Mouse (Mus musculus): ENCODE measurements around the gene Trpt1. TPM values are rescaled to one million over a fixed set of nuclear protein-coding genes. Genes with fewer than 3 reads are reported as not detected.
A peak's percentile ranks its signal among the peaks of the same experiment; 100 is the strongest.
"Not testable (repeated sequence)": the region's sequence is repeated elsewhere in the genome, so short reads cannot be mapped to it uniquely, and the experiment has no call there.

The Trpt1 gene
- polyA plus RNA-seq, 1 experiment from 2014 or later, result 10.1 TPM

DNA sequence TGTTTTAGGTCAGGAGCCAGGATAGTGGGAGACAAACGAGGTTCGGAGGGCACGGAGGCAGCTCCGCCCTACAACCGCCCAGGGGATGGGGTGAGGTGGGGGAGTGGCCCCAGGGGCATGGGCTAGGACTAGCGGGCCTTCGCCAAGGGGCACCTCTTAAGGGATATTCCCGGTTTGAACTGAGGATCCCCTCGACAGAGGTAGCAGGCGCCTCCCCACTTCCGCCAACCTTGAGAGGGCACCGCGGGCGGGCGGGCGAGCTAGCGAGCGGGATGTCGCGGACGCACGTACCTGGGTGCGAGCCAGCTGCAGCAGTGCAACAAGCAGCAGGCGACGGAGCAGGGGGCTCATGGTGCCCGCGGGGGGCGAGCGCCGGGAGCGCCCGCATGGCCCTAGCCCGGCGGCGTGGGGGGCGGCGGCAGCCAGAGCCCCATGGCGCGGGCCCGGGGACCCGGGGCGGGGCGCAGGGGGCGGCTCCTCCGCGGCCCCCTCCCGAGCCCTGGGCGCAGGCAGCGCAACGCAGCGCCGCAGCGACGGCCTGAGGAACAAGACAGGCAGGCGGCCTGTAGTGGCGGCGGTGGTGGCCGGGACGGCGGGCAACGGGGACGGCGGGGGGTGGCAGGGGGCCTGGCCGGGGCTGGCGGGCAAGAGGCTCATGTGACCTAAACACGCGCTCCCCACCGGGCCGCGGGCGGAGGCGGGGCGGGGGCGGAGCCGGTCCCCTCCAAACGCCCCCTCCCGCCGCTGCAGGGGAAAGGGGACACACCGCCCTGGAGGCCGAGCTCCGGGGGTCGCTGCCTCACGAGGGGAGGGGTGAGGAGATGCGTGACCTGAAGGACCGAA is 8.6 kb upstream of the Trpt1 start, which contains the start of gene Vegfb:
Vegfb (minus strand) TSS at position 591 of the 843 bp plus-strand sequence.
- DNase-seq (ENCODE audit: low spot score) (peak; percentile 71), ATAC-seq (ENCODE audit: low read depth) (peak; percentile 47)
- H3K27me3 ChIP-seq (replicated peaks; ENCODE audit: control insufficient read depth, insufficient read depth, low read length), result no peaks in the 10 kb centered on the region
- no peaks in the 10 kb centered on the region for H3K9me3 ChIP-seq (ENCODE audit: control insufficient read depth, low read length)
- H3K9ac ChIP-seq (ENCODE audit: low read depth, low read length), result peak within 1 kb of the TSS; percentile 92
- H3K4me2 ChIP-seq (ENCODE audit: low read depth, low read length), result peak within 1 kb of the TSS; percentile 85
- WGBS, result 0% methylated on average over 19 of the region's 85 CpGs
- peak within 1 kb of the TSS; percentile 89 for H3K4me3 ChIP-seq (ENCODE audit: low read depth, low read length)
- H3K27ac ChIP-seq (replicated peaks; ENCODE audit: low read depth, low read length), result peak within 1 kb of the TSS; percentile 85
- peaks cover 31% of the 10 kb centered on the region for H3K36me3 ChIP-seq (ENCODE audit: control insufficient read depth, insufficient read depth, low read length)
- peaks cover 14% of the 10 kb centered on the region for H3K4me1 ChIP-seq (ENCODE audit: control insufficient read depth, insufficient read depth, low read length)

GRCm38 (mm10) chr19:6987904-6988285 is 8.0 kb upstream of the Trpt1 start:
- WGBS, result 5% methylated on average over 8 of the region's 8 CpGs
- DNase-seq (ENCODE audit: low spot score), result no peak
- Histone ChIP-seq H3K4me3 (ENCODE audit: low read depth, low read length) (peak overlapping the region; percentile 89), H3K36me3 (ENCODE audit: control insufficient read depth, insufficient read depth, low read length) (peaks cover 25% of the 10 kb centered on the region), H3K9me3 (ENCODE audit: control insufficient read depth, low read length) (no peaks in the 10 kb centered on the region), H3K27me3 (replicated peaks; ENCODE audit: control insufficient read depth, insufficient read depth, low read length) (no peaks in the 10 kb centered on the region), H3K4me1 (ENCODE audit: control insufficient read depth, insufficient read depth, low read length) (peaks cover 16% of the 10 kb centered on the region), H3K27ac (replicated peaks; ENCODE audit: low read depth, low read length) (peak overlapping the region; percentile 16; the same call in 1 of the 2 replicates), H3K9ac (ENCODE audit: low read depth, low read length) (peak overlapping the region; percentile 92), H3K4me2 (ENCODE audit: low read depth, low read length) (peak overlapping the region; percentile 85)
- no peak for ATAC-seq (ENCODE audit: low read depth)

DNA sequence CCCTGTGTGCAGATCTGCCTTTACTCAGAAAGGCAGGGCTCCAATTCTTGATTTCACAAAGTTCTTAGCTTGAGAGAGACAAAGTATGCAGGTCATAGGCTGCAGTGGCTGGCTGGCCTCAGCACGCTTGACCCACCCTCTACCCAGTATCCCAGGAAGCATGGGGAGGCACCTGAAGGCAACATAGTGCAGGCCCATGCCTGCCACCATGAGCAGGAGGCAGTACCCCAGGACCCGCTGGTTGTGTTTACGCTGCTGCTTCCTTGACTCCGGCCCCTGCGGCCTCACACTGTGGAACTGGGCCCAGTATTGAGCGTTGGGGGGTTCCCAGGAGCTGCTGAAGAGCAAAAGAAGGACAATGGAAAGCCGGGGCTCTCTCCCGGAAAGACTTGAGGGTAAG is 6.7 kb upstream of the Trpt1 start:
- H3K9ac ChIP-seq (ENCODE audit: low read depth, low read length), result no peak overlapping the region
- H3K4me3 ChIP-seq (ENCODE audit: low read depth, low read length), result no peak overlapping the region
- no peaks in the 10 kb centered on the region for H3K9me3 ChIP-seq (ENCODE audit: control insufficient read depth, low read length)
- H3K4me2 ChIP-seq (ENCODE audit: low read depth, low read length), result no peak overlapping the region
- H3K36me3 ChIP-seq (ENCODE audit: control insufficient read depth, insufficient read depth, low read length), result peaks cover 13% of the 10 kb centered on the region
- H3K27ac ChIP-seq (replicated peaks; ENCODE audit: low read depth, low read length), result no peak overlapping the region
- 87% methylated on average over 8 of the region's 8 CpGs for WGBS
- H3K4me1 ChIP-seq (ENCODE audit: control insufficient read depth, insufficient read depth, low read length), result peaks cover 21% of the 10 kb centered on the region
- H3K27me3 ChIP-seq (replicated peaks; ENCODE audit: control insufficient read depth, insufficient read depth, low read length), result no peaks in the 10 kb centered on the region
- DNase-seq (ENCODE audit: low spot score), result no peak
- ATAC-seq (ENCODE audit: low read depth), result no peak

GRCm38 (mm10) chr19:6990712-6991111 is 5.2 kb upstream of the Trpt1 start:
- WGBS, result 82% methylated on average over 6 of the region's 6 CpGs
- no peaks in the 10 kb centered on the region for H3K9me3 ChIP-seq (ENCODE audit: control insufficient read depth, low read length)
- 0 out of 2 replicates have a peak, but pooled peaks cover 2% of the 10 kb centered on the region for H3K36me3 ChIP-seq (ENCODE audit: control insufficient read depth, insufficient read depth, low read length)
- H3K27me3 ChIP-seq (replicated peaks; ENCODE audit: control insufficient read depth, insufficient read depth, low read length), result no peaks in the 10 kb centered on the region
- ATAC-seq (ENCODE audit: low read depth) (no peak), DNase-seq (ENCODE audit: low spot score) (no peak)
- H3K27ac ChIP-seq (replicated peaks; ENCODE audit: low read depth, low read length), result no peak overlapping the region
- peaks cover 30% of the 10 kb centered on the region for H3K4me1 ChIP-seq (ENCODE audit: control insufficient read depth, insufficient read depth, low read length)
- no peak overlapping the region for H3K4me2 ChIP-seq (ENCODE audit: low read depth, low read length)
- H3K9ac ChIP-seq (ENCODE audit: low read depth, low read length), result no peak overlapping the region
- H3K4me3 ChIP-seq (ENCODE audit: low read depth, low read length), result no peak overlapping the region

DNA sequence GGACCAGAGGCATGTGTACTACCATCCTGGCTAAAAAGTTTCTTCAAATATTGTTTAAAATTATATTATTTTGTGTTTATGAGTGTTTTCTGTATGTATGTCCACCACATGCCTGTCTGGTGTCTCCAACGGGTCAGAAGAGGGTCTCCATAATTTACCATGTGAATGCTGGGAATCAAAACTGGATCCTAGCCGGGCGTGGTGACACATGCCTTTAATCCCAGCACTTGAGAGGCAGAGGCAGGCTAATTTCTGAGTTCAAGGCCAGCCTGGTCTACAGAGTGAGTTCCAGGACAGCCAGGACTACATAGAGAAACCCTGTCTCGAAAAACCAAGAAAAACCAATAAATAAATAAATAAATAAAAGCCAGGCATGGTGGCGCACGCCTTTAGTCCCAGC is 4.8 kb upstream of the Trpt1 start:
- H3K9me3 ChIP-seq (ENCODE audit: control insufficient read depth, low read length); ATAC-seq (ENCODE audit: low read depth); DNase-seq (ENCODE audit: low spot score); H3K27ac ChIP-seq (replicated peaks; ENCODE audit: low read depth, low read length); H3K27me3 ChIP-seq (replicated peaks; ENCODE audit: control insufficient read depth, insufficient read depth, low read length); H3K36me3 ChIP-seq (ENCODE audit: control insufficient read depth, insufficient read depth, low read length); H3K4me3 ChIP-seq (ENCODE audit: low read depth, low read length); H3K4me2 ChIP-seq (ENCODE audit: low read depth, low read length); H3K9ac ChIP-seq (ENCODE audit: low read depth, low read length): not testable (repeated sequence)
- WGBS, result 90% methylated on average over 6 of the region's 6 CpGs
- H3K4me1 ChIP-seq (ENCODE audit: control insufficient read depth, insufficient read depth, low read length), result peaks cover 28% of the 10 kb centered on the region

- peak within 1 kb of the TSS; percentile 65 for H3K9ac ChIP-seq (ENCODE audit: low read depth, low read length)
- H3K27ac ChIP-seq (replicated peaks; ENCODE audit: low read depth, low read length), result peak within 1 kb of the TSS; percentile 61
- peaks cover 29% of the 10 kb centered on the region for H3K4me1 ChIP-seq (ENCODE audit: control insufficient read depth, insufficient read depth, low read length)
- no peaks in the 10 kb centered on the region for H3K27me3 ChIP-seq (replicated peaks; ENCODE audit: control insufficient read depth, insufficient read depth, low read length)
- H3K4me3 ChIP-seq (ENCODE audit: low read depth, low read length), result peak within 1 kb of the TSS; percentile 55
- 2% methylated on average over 29 of the region's 37 CpGs for WGBS
- DNase-seq (ENCODE audit: low spot score) (peak; percentile 99), ATAC-seq (ENCODE audit: low read depth) (peak; percentile 96)
- no peaks in the 10 kb centered on the region for H3K36me3 ChIP-seq (ENCODE audit: control insufficient read depth, insufficient read depth, low read length)
- peak within 1 kb of the TSS; percentile 98 for H3K4me2 ChIP-seq (ENCODE audit: low read depth, low read length)
- H3K9me3 ChIP-seq (ENCODE audit: control insufficient read depth, low read length), result no peaks in the 10 kb centered on the region
Measured at GRCm38 (mm10) chr19:6992011-6992858, 3.7 kb upstream of the Trpt1 start, which contains the start of gene Dnajc4. TSS of gene Dnajc4 (minus strand) at chr19:6992572.

DNA sequence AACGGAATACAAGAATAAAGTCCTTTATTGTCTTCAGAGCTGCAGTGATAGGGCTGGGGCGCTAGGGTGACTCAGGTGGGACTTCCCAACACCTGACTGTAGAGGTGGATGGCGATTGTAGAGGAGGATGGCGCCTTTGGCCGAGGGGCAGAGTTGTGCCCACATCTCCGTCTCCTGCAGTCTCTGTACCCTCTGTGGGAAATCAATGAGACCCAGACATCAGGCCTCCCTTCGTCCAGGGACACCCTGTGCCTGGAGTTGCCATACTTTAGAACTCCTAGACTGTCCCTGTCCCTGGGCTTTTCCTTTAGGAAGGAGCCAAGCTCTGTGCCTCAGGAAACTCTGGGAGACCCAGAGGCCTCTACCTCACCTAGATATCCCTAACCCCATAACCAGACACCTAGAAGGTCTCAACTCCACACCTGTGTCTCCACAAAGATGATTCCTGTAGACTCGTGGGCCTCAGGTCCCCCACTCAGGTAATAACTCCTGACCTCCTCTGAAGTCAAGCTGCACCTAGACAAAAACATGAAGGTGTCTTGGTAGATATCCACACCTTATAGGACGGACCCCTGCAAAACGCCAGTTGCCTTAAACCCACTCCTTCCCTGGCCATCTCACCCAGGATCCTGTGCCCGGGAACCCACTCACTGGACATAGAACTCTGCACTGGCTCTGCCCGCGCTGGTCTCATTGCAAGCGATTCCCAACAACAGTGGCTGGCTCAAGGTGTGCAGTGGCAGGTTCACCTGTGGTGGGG is 2.7 kb upstream of the Trpt1 start:
- no peak for DNase-seq (ENCODE audit: low spot score)
- ATAC-seq (ENCODE audit: low read depth), result 0 out of 2 replicates have a peak, but pooled peaks have one; percentile 0
- Histone ChIP-seq H3K9ac (ENCODE audit: low read depth, low read length) (peak overlapping the region; percentile 65), H3K27me3 (replicated peaks; ENCODE audit: control insufficient read depth, insufficient read depth, low read length) (no peaks in the 10 kb centered on the region), H3K4me2 (ENCODE audit: low read depth, low read length) (peak overlapping the region; percentile 98), H3K4me1 (ENCODE audit: control insufficient read depth, insufficient read depth, low read length) (peaks cover 29% of the 10 kb centered on the region), H3K27ac (replicated peaks; ENCODE audit: low read depth, low read length) (0 out of 2 replicates have a peak overlapping the region, but pooled peaks have one; percentile 21), H3K4me3 (ENCODE audit: low read depth, low read length) (peak overlapping the region; percentile 55), H3K9me3 (ENCODE audit: control insufficient read depth, low read length) (no peaks in the 10 kb centered on the region), H3K36me3 (ENCODE audit: control insufficient read depth, insufficient read depth, low read length) (no peaks in the 10 kb centered on the region; the same call in 1 of the 2 replicates)
- 59% methylated on average over 14 of the region's 14 CpGs for WGBS

DNA sequence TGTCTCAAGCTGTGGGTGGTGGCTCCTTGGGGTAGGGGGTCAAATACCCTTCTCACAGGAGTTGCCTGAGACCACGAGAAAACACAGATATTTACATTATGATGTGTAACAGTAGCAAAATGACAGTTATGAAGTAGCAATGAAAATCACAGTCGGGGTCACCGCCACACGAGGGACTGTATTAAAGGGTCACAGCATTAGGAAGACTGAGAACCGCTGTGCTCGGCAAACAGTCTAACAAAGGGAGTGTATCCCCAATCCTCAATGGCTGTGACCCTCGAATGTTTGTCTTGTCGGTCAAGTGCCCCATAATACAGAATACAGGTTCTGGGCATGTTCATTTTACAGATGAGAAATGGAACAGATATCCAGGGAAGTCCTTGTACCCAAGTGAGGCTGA is 1.9 kb upstream of the Trpt1 start:
- 88% methylated on average over 8 of the region's 8 CpGs for WGBS
- Histone ChIP-seq H3K9me3 (ENCODE audit: control insufficient read depth, low read length) (no peaks in the 10 kb centered on the region), H3K4me3 (ENCODE audit: low read depth, low read length) (no peak overlapping the region), H3K36me3 (ENCODE audit: control insufficient read depth, insufficient read depth, low read length) (peaks cover 8% of the 10 kb centered on the region), H3K9ac (ENCODE audit: low read depth, low read length) (no peak overlapping the region), H3K4me2 (ENCODE audit: low read depth, low read length) (no peak overlapping the region), H3K27me3 (replicated peaks; ENCODE audit: control insufficient read depth, insufficient read depth, low read length) (no peaks in the 10 kb centered on the region), H3K27ac (replicated peaks; ENCODE audit: low read depth, low read length) (no peak overlapping the region), H3K4me1 (ENCODE audit: control insufficient read depth, insufficient read depth, low read length) (peaks cover 29% of the 10 kb centered on the region; the same call in 1 of the 2 replicates)
- ATAC-seq (ENCODE audit: low read depth) (no peak), DNase-seq (ENCODE audit: low spot score) (no peak)
